Mouse (Mus musculus): ENCODE results near the gene Tenm3. TPM values are rescaled to one million over a fixed set of nuclear protein-coding genes. Genes with fewer than 3 reads are reported as not detected.

Tenm3 gene
- polyA plus RNA-seq (2012; ENCODE audit: insufficient read depth, insufficient read length, missing spikeins) = 0.28 and 0.33 TPM in 2 replicates

GRCm38 (mm10) chr8:48843931-48844285 lies at the start of gene Tenm3:
Gene Tenm3, minus strand, starts transcription at chr8:48843951.
- no peaks in the 10 kb centered on the region for H3K4me1 ChIP-seq (ENCODE audit: control insufficient read depth, insufficient read depth, insufficient read length, low read length)
- H3K4me3 ChIP-seq (ENCODE audit: insufficient read depth, low read depth, low read length) = peak within 1 kb of the TSS; percentile 54
- no peak within 1 kb of the TSS for H3K27ac ChIP-seq (replicated peaks; ENCODE audit: low read depth, low read length)

GRCm38 (mm10) chr8:48890216-48890765 lies 46.5 kb upstream of the Tenm3 start:
- Histone ChIP-seq H3K27ac (replicated peaks; ENCODE audit: low read depth, low read length) (no peak overlapping the region), H3K4me1 (ENCODE audit: control insufficient read depth, insufficient read depth, insufficient read length, low read length) (no peaks in the 10 kb centered on the region), H3K4me3 (ENCODE audit: insufficient read depth, low read depth, low read length) (no peak overlapping the region)

- H3K27ac ChIP-seq (replicated peaks; ENCODE audit: low read depth, low read length) = no peak overlapping the region
Observed at GRCm38 (mm10) chr8:48884270-48884669, 40.5 kb upstream of the Tenm3 start.

GRCm38 (mm10) chr8:48880585-48880984 lies 36.8 kb upstream of the Tenm3 start:
- Histone ChIP-seq H3K4me1 (ENCODE audit: control insufficient read depth, insufficient read depth, insufficient read length, low read length) (no peaks in the 10 kb centered on the region), H3K27ac (replicated peaks; ENCODE audit: low read depth, low read length) (no peak overlapping the region), H3K4me3 (ENCODE audit: insufficient read depth, low read depth, low read length) (no peak overlapping the region)

More at GRCm38 (mm10) chr8:48884270-48884669, 40.5 kb upstream of the Tenm3 start:
- H3K4me3 ChIP-seq (ENCODE audit: insufficient read depth, low read depth, low read length) = no peak overlapping the region
- no peaks in the 10 kb centered on the region for H3K4me1 ChIP-seq (ENCODE audit: control insufficient read depth, insufficient read depth, insufficient read length, low read length)

- Histone ChIP-seq H3K27ac (replicated peaks; ENCODE audit: low read depth, low read length) (no peak overlapping the region), H3K4me3 (ENCODE audit: insufficient read depth, low read depth, low read length) (no peak overlapping the region), H3K4me1 (ENCODE audit: control insufficient read depth, insufficient read depth, insufficient read length, low read length) (no peaks in the 10 kb centered on the region)
Observed at GRCm38 (mm10) chr8:48865972-48866371, 22.2 kb upstream of the Tenm3 start.

GRCm38 (mm10) chr8:48865485-48865884 lies 21.7 kb upstream of the Tenm3 start:
- Histone ChIP-seq H3K4me3 (ENCODE audit: insufficient read depth, low read depth, low read length) (no peak overlapping the region), H3K4me1 (ENCODE audit: control insufficient read depth, insufficient read depth, insufficient read length, low read length) (no peaks in the 10 kb centered on the region), H3K27ac (replicated peaks; ENCODE audit: low read depth, low read length) (no peak overlapping the region)

- Histone ChIP-seq H3K4me1 (ENCODE audit: control insufficient read depth, insufficient read depth, insufficient read length, low read length) (no peaks in the 10 kb centered on the region), H3K4me3 (ENCODE audit: insufficient read depth, low read depth, low read length) (no peak overlapping the region), H3K27ac (replicated peaks; ENCODE audit: low read depth, low read length) (no peak overlapping the region)
Observed at GRCm38 (mm10) chr8:48850223-48851010, 6.7 kb upstream of the Tenm3 start.

GRCm38 (mm10) chr8:48849091-48849616 lies 5.4 kb upstream of the Tenm3 start:
- Histone ChIP-seq H3K27ac (replicated peaks; ENCODE audit: low read depth, low read length) (no peak overlapping the region), H3K4me1 (ENCODE audit: control insufficient read depth, insufficient read depth, insufficient read length, low read length) (no peaks in the 10 kb centered on the region), H3K4me3 (ENCODE audit: insufficient read depth, low read depth, low read length) (no peak overlapping the region)

GRCm38 (mm10) chr8:48844961-48845360 lies 1.2 kb upstream of the Tenm3 start:
- Histone ChIP-seq H3K27ac (replicated peaks; ENCODE audit: low read depth, low read length) (no peak overlapping the region), H3K4me1 (ENCODE audit: control insufficient read depth, insufficient read depth, insufficient read length, low read length) (no peaks in the 10 kb centered on the region), H3K4me3 (ENCODE audit: insufficient read depth, low read depth, low read length) (no peak overlapping the region)

GRCm38 (mm10) chr8:48844370-48844905 lies 687 bp upstream of the Tenm3 start:
- no peaks in the 10 kb centered on the region for H3K4me1 ChIP-seq (ENCODE audit: control insufficient read depth, insufficient read depth, insufficient read length, low read length)

GRCm38 (mm10) chr8:48842991-48843930 lies 490 bp downstream of the Tenm3 start:
- no peaks in the 10 kb centered on the region for H3K4me1 ChIP-seq (ENCODE audit: control insufficient read depth, insufficient read depth, insufficient read length, low read length)
- H3K4me3 ChIP-seq (ENCODE audit: insufficient read depth, low read depth, low read length) = peak overlapping the region; percentile 54
- H3K27ac ChIP-seq (replicated peaks; ENCODE audit: low read depth, low read length) = no peak overlapping the region

More at GRCm38 (mm10) chr8:48844370-48844905, 687 bp upstream of the Tenm3 start:
- peak overlapping the region; percentile 5; the same call in 1 of the 2 replicates for H3K4me3 ChIP-seq (ENCODE audit: insufficient read depth, low read depth, low read length)
- H3K27ac ChIP-seq (replicated peaks; ENCODE audit: low read depth, low read length) = no peak overlapping the region

GRCm38 (mm10) chr8:48842516-48842990 lies 1.2 kb downstream of the Tenm3 start:
- peak overlapping the region; percentile 54 for H3K4me3 ChIP-seq (ENCODE audit: insufficient read depth, low read depth, low read length)
- no peaks in the 10 kb centered on the region for H3K4me1 ChIP-seq (ENCODE audit: control insufficient read depth, insufficient read depth, insufficient read length, low read length)
- H3K27ac ChIP-seq (replicated peaks; ENCODE audit: low read depth, low read length) = no peak overlapping the region

- Histone ChIP-seq H3K27ac (replicated peaks; ENCODE audit: low read depth, low read length) (no peak overlapping the region), H3K4me3 (ENCODE audit: insufficient read depth, low read depth, low read length) (no peak overlapping the region), H3K4me1 (ENCODE audit: control insufficient read depth, insufficient read depth, insufficient read length, low read length) (no peaks in the 10 kb centered on the region)
Observed at GRCm38 (mm10) chr8:48842035-48842434, 1.7 kb downstream of the Tenm3 start.

- no peaks in the 10 kb centered on the region for H3K4me1 ChIP-seq (ENCODE audit: control insufficient read depth, insufficient read depth, insufficient read length, low read length)
- no peak overlapping the region for H3K27ac ChIP-seq (replicated peaks; ENCODE audit: low read depth, low read length)
- H3K4me3 ChIP-seq (ENCODE audit: insufficient read depth, low read depth, low read length) = no peak overlapping the region
Observed at GRCm38 (mm10) chr8:48835745-48836144, 8.0 kb downstream of the Tenm3 start.

All from brown adipose tissue, adult 24 weeks (tissue).